Mouse (Mus musculus) heart, embryonic 12.5 days (tissue): Measurements from ENCODE around the gene Fitm2. TPM values are rescaled to one million over a fixed set of nuclear protein-coding genes. Genes with fewer than 3 reads are reported as not detected.

ENCODE experiments used
- ATAC-seq: fragments of 200-750 bp; cut with Nextera tagmentation; 2 replicates; pipeline ENCODE4 v1.8.0; 2017; ENCODE audit warnings: moderate TSS enrichment, moderate library complexity; ENCODE audit not compliant: insufficient number of reproducible peaks, low FRiP score
- H3K27ac ChIP-seq: fragments of 300-500 bp; sonication (generic); 2 replicates; pipeline ENCODE4 v1.5.1; 2016; ENCODE audit warnings: mild to moderate bottlenecking, moderate library complexity; ENCODE audit not compliant: poor library complexity, severe bottlenecking
- H3K27me3 ChIP-seq: fragments of 300-500 bp; sonication (generic); replicated peaks from 2 replicates; pipeline ENCODE4 v1.6.1; 2016; ENCODE audit warnings: mild to moderate bottlenecking, moderate library complexity
- H3K36me3 ChIP-seq: fragments of 300-500 bp; sonication (generic); 2 replicates; pipeline ENCODE4 v1.6.1; 2016; ENCODE audit warnings: mild to moderate bottlenecking, moderate library complexity
- H3K4me1 ChIP-seq: fragments of 300-500 bp; sonication (generic); replicated peaks from 2 replicates; pipeline ENCODE4 v1.6.1; 2016; ENCODE audit warnings: mild to moderate bottlenecking
- H3K4me2 ChIP-seq: fragments of 300-500 bp; sonication (generic); 2 replicates; pipeline ENCODE4 v1.6.1; 2016; ENCODE audit warnings: mild to moderate bottlenecking, moderate library complexity
- H3K4me3 ChIP-seq: fragments of 300-500 bp; sonication (generic); 2 replicates; pipeline ENCODE4 v1.5.1; 2016; ENCODE audit warnings: mild to moderate bottlenecking
- H3K9ac ChIP-seq: fragments of 300-500 bp; sonication (generic); 2 replicates; pipeline ENCODE4 v1.6.1; 2016; ENCODE audit warnings: mild to moderate bottlenecking, moderate library complexity
- H3K9me3 ChIP-seq: fragments of 300-500 bp; sonication (generic); replicated peaks from 2 replicates; pipeline ENCODE4 v1.6.1; 2016; ENCODE audit warnings: mild to moderate bottlenecking, moderate library complexity
- WGBS: fragments of 180-500 bp; shearing (Covaris S2); methylation state at CpG from one replicate; pipeline ENCODE4 v1.1.7; 2016; 5-methylcytosine and 5-hydroxymethylcytosine counted together
- polyA plus RNA-seq: library from polyadenylated mRNA; unstranded; fragments of >200 nt; fragmentation: Nextera tagmentation; extraction: Ambion mirVana; gene quantifications from 2 replicates; pipeline ENCODE4 v1.2.1, GENCODE M21; 2016

Fitm2 gene
- polyA plus RNA-seq, 1 experiment from 2014 or later = 15.5 TPM

GRCm38 (mm10) chr2:163447375-163447774 is 25.1 kb downstream of the Fitm2 start:
- Histone ChIP-seq H3K4me2 (no peak overlapping the region), H3K27me3 (peaks cover 51% of the 10 kb centered on the region), H3K9me3 (no peaks in the 10 kb centered on the region), H3K36me3 (no peaks in the 10 kb centered on the region), H3K4me1 (no peaks in the 10 kb centered on the region), H3K9ac (no peak overlapping the region), H3K27ac (no peak overlapping the region), H3K4me3 (no peak overlapping the region)
- ATAC-seq = no peak
- WGBS = 74% methylated on average over 12 of the region's 12 CpGs

- H3K4me3 ChIP-seq = no peak overlapping the region
- no peak overlapping the region for H3K4me2 ChIP-seq
- H3K4me1 ChIP-seq = no peaks in the 10 kb centered on the region
- H3K9me3 ChIP-seq = no peaks in the 10 kb centered on the region
- H3K36me3 ChIP-seq = no peaks in the 10 kb centered on the region
- H3K27ac ChIP-seq = no peak overlapping the region
- WGBS = 59% methylated on average over 7 of the region's 7 CpGs
- no peak overlapping the region for H3K9ac ChIP-seq
- H3K27me3 ChIP-seq = peaks cover 43% of the 10 kb centered on the region
- no peak for ATAC-seq
Observed at GRCm38 (mm10) chr2:163444017-163444416, 28.4 kb downstream of the Fitm2 start.

- Histone ChIP-seq H3K4me2 (no peak overlapping the region), H3K9me3 (no peaks in the 10 kb centered on the region), H3K27me3 (peaks cover 48% of the 10 kb centered on the region), H3K4me1 (peaks cover 2% of the 10 kb centered on the region), H3K9ac (no peak overlapping the region), H3K36me3 (no peaks in the 10 kb centered on the region), H3K27ac (no peak overlapping the region), H3K4me3 (no peak overlapping the region)
- 53% methylated on average over 6 of the region's 6 CpGs for WGBS
- ATAC-seq = no peak
Observed at GRCm38 (mm10) chr2:163443543-163443942, 28.9 kb downstream of the Fitm2 start.

GRCm38 (mm10) chr2:163439488-163439887 is 32.9 kb downstream of the Fitm2 start:
- peaks cover 50% of the 10 kb centered on the region for H3K27me3 ChIP-seq
- no peak overlapping the region for H3K9ac ChIP-seq
- H3K4me3 ChIP-seq = no peak overlapping the region
- H3K4me1 ChIP-seq = peaks cover 7% of the 10 kb centered on the region
- no peak for ATAC-seq
- H3K36me3 ChIP-seq = no peaks in the 10 kb centered on the region
- no peak overlapping the region for H3K4me2 ChIP-seq
- no peak overlapping the region for H3K27ac ChIP-seq
- no peaks in the 10 kb centered on the region for H3K9me3 ChIP-seq
- WGBS = 64% methylated on average over 1 of the region's 1 CpGs

- H3K36me3 ChIP-seq = no peaks in the 10 kb centered on the region
- H3K27ac ChIP-seq = no peak overlapping the region
- H3K9me3 ChIP-seq = no peaks in the 10 kb centered on the region
- ATAC-seq = 0 out of 2 replicates have a peak, but pooled peaks have one; percentile 45
- H3K9ac ChIP-seq = no peak overlapping the region
- H3K4me2 ChIP-seq = peak overlapping the region; percentile 65
- 1% methylated on average over 30 of the region's 30 CpGs for WGBS
- peak overlapping the region; percentile 34 for H3K4me3 ChIP-seq
- H3K27me3 ChIP-seq = peaks cover 49% of the 10 kb centered on the region
- peaks cover 7% of the 10 kb centered on the region for H3K4me1 ChIP-seq
Observed at GRCm38 (mm10) chr2:163438619-163439451, 33.6 kb downstream of the Fitm2 start.

GRCm38 (mm10) chr2:163438246-163438618 is 34.2 kb downstream of the Fitm2 start, which contains the start of gene Gdap1l1:
TSS of gene Gdap1l1 (plus strand) at chr2:163438476.
- H3K4me3 ChIP-seq = peak within 1 kb of the TSS; percentile 34
- H3K27ac ChIP-seq = no peak within 1 kb of the TSS
- no peaks in the 10 kb centered on the region for H3K9me3 ChIP-seq
- no peak within 1 kb of the TSS for H3K9ac ChIP-seq
- ATAC-seq = no peak
- peak within 1 kb of the TSS; percentile 65 for H3K4me2 ChIP-seq
- no peaks in the 10 kb centered on the region for H3K36me3 ChIP-seq
- under 1% methylated on average over 18 of the region's 18 CpGs for WGBS
- peaks cover 7% of the 10 kb centered on the region for H3K4me1 ChIP-seq
- H3K27me3 ChIP-seq = peaks cover 43% of the 10 kb centered on the region

- H3K9ac ChIP-seq = no peak overlapping the region
- peaks cover 43% of the 10 kb centered on the region for H3K27me3 ChIP-seq
- no peak overlapping the region for H3K27ac ChIP-seq
- H3K9me3 ChIP-seq = no peaks in the 10 kb centered on the region
- H3K36me3 ChIP-seq = no peaks in the 10 kb centered on the region
- H3K4me3 ChIP-seq = peak overlapping the region; percentile 34; the same call in 1 of the 2 replicates
- 38% methylated on average over 4 of the region's 4 CpGs for WGBS
- peak overlapping the region; percentile 65 for H3K4me2 ChIP-seq
- H3K4me1 ChIP-seq = peaks cover 7% of the 10 kb centered on the region
- no peak for ATAC-seq
Observed at GRCm38 (mm10) chr2:163437800-163438199, 34.6 kb downstream of the Fitm2 start.

GRCm38 (mm10) chr2:163433971-163434370 is 38.5 kb downstream of the Fitm2 start:
- 18% methylated on average over 4 of the region's 4 CpGs for WGBS
- no peaks in the 10 kb centered on the region for H3K36me3 ChIP-seq
- H3K9me3 ChIP-seq = no peaks in the 10 kb centered on the region
- ATAC-seq = no peak; the same call in 1 of the 2 replicates
- H3K9ac ChIP-seq = no peak overlapping the region
- H3K4me3 ChIP-seq = no peak overlapping the region
- peaks cover 7% of the 10 kb centered on the region for H3K4me1 ChIP-seq
- no peak overlapping the region for H3K27ac ChIP-seq
- H3K4me2 ChIP-seq = no peak overlapping the region
- peaks cover 25% of the 10 kb centered on the region for H3K27me3 ChIP-seq

GRCm38 (mm10) chr2:163431289-163431688 is 41.1 kb downstream of the Fitm2 start:
- Histone ChIP-seq H3K27ac (no peak overlapping the region), H3K9ac (no peak overlapping the region), H3K4me1 (no peaks in the 10 kb centered on the region), H3K9me3 (no peaks in the 10 kb centered on the region), H3K4me2 (no peak overlapping the region), H3K4me3 (no peak overlapping the region), H3K36me3 (no peaks in the 10 kb centered on the region), H3K27me3 (peaks cover 5% of the 10 kb centered on the region; the same call in 1 of the 2 replicates)
- no peak for ATAC-seq
- WGBS = 79% methylated on average over 9 of the region's 9 CpGs

GRCm38 (mm10) chr2:163428346-163429011 is 44.0 kb downstream of the Fitm2 start:
- ATAC-seq = no peak
- 32% methylated on average over 4 of the region's 4 CpGs for WGBS
- peaks cover 5% of the 10 kb centered on the region; the same call in 1 of the 2 replicates for H3K27me3 ChIP-seq

GRCm38 (mm10) chr2:163424597-163424996 is 47.8 kb downstream of the Fitm2 start, which contains the start of gene Oser1:
TSS of gene Oser1 (minus strand) at chr2:163424697.
- Histone ChIP-seq H3K36me3 (no peaks in the 10 kb centered on the region; the same call in 1 of the 2 replicates), H3K4me3 (no peak within 1 kb of the TSS), H3K9me3 (no peaks in the 10 kb centered on the region), H3K4me2 (no peak within 1 kb of the TSS), H3K27me3 (no peaks in the 10 kb centered on the region), H3K9ac (no peak within 1 kb of the TSS), H3K27ac (no peak within 1 kb of the TSS), H3K4me1 (peaks cover 10% of the 10 kb centered on the region)
- no peak for ATAC-seq
- 73% methylated on average over 6 of the region's 6 CpGs for WGBS

More at GRCm38 (mm10) chr2:163428346-163429011, 44.0 kb downstream of the Fitm2 start:
- H3K27ac ChIP-seq = no peak overlapping the region
- H3K4me3 ChIP-seq = no peak overlapping the region
- no peaks in the 10 kb centered on the region for H3K9me3 ChIP-seq
- H3K9ac ChIP-seq = no peak overlapping the region
- no peaks in the 10 kb centered on the region for H3K4me1 ChIP-seq
- no peaks in the 10 kb centered on the region for H3K36me3 ChIP-seq
- no peak overlapping the region for H3K4me2 ChIP-seq
